Mouse (Mus musculus): Measurements from ENCODE around the gene Opa1. TPM values are rescaled to one million over a fixed set of nuclear protein-coding genes. Genes with fewer than 3 reads are reported as not detected.

Gene Opa1
- polyA plus RNA-seq, 1 experiment from 2014 or later, result 33.1 TPM

DNA sequence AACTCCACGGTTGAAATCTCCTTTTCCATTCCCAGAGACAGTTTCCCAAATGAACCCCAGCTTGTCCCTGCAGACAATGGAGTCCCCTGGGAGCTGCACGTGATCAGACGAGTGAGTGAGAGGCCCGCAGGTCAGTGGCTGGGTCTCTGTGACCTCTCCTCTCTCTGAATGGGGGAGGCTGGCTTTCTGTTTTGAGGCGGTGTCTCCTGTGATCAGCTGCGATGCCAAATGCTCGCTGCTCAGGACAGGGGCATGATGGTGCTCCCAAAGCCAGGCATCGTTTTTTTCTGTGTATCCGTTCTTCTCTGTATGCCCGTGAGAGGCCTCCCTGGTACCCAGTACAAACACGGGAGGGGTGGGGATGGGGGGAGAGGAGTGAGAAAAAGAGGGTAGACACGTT is 104.4 kb downstream of the Opa1 start:
- Histone ChIP-seq H3K27me3 (ENCODE audit: insufficient read depth, low read length) (no peaks in the 10 kb centered on the region), H3K27ac (ENCODE audit: low read length) (no peak overlapping the region), H3K4me2 (replicated peaks; ENCODE audit: low read depth, low read length) (0 out of 2 replicates have a peak overlapping the region, but pooled peaks have one; percentile 8), H3K36me3 (ENCODE audit: insufficient read depth, low read length) (no peaks in the 10 kb centered on the region), H3K4me3 (ENCODE audit: low read length) (no peak overlapping the region), H3K9me3 (ENCODE audit: low read length) (no peaks in the 10 kb centered on the region), H3K9ac (replicated peaks; ENCODE audit: low read length) (no peak overlapping the region), H3K4me1 (ENCODE audit: insufficient read depth, low read length) (peaks cover 16% of the 10 kb centered on the region)
- WGBS, result 10% methylated on average over 12 of the region's 12 CpGs
- ATAC-seq (ENCODE audit: low FRiP score, low TSS enrichment), result no peak

DNA sequence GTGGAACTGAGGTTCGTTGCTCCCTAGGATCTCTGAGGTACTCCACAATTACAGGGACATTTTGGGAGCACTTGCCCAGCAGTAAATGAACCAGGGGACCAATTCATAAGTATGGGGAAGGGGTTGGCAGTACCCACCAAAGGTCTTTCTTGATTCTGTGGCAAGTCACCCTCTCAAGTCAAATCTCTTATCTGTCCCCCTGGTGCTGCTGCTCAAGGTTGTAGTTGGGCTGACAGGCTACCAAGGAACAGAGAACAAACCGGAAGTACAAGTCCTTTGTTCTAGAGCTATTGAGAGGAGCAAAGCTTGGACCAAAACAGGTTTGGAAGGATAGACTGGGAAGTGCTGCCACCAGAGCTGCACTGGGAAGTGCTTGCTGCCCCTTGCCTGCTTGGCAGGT is 105.0 kb downstream of the Opa1 start:
- H3K4me3 ChIP-seq (ENCODE audit: low read length), result no peak overlapping the region
- H3K9ac ChIP-seq (replicated peaks; ENCODE audit: low read length), result no peak overlapping the region
- peaks cover 16% of the 10 kb centered on the region for H3K4me1 ChIP-seq (ENCODE audit: insufficient read depth, low read length)
- ATAC-seq (ENCODE audit: low FRiP score, low TSS enrichment), result no peak
- H3K36me3 ChIP-seq (ENCODE audit: insufficient read depth, low read length), result no peaks in the 10 kb centered on the region
- no peak overlapping the region for H3K27ac ChIP-seq (ENCODE audit: low read length)
- no peak overlapping the region for H3K4me2 ChIP-seq (replicated peaks; ENCODE audit: low read depth, low read length)
- 70% methylated on average over 2 of the region's 2 CpGs for WGBS
- no peaks in the 10 kb centered on the region for H3K9me3 ChIP-seq (ENCODE audit: low read length)
- H3K27me3 ChIP-seq (ENCODE audit: insufficient read depth, low read length), result no peaks in the 10 kb centered on the region

DNA sequence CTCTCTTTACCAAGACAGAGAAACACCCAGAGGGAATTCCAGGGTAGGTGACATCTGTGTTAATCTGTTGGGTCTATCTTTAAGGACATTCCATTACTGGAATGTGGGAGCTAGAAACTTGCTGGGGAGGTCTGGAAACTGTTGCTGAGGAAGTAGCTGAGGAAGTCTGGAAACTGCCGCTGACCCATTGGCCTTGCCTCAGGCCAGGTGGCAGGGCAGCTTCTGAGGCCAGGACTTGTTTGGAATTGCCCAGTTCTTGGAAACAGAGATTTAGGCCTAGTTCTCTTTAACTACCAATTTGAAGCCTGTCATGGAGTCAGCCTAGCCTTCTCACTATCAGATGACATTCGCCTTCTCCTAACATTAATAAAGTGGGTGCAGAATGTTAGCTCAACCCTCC is 105.5 kb downstream of the Opa1 start:
- WGBS, result 89% methylated on average over 2 of the region's 2 CpGs
- Histone ChIP-seq H3K9me3 (ENCODE audit: low read length) (no peaks in the 10 kb centered on the region), H3K27me3 (ENCODE audit: insufficient read depth, low read length) (no peaks in the 10 kb centered on the region), H3K36me3 (ENCODE audit: insufficient read depth, low read length) (no peaks in the 10 kb centered on the region), H3K27ac (ENCODE audit: low read length) (no peak overlapping the region), H3K9ac (replicated peaks; ENCODE audit: low read length) (no peak overlapping the region), H3K4me2 (replicated peaks; ENCODE audit: low read depth, low read length) (no peak overlapping the region), H3K4me1 (ENCODE audit: insufficient read depth, low read length) (peaks cover 16% of the 10 kb centered on the region), H3K4me3 (ENCODE audit: low read length) (no peak overlapping the region)
- ATAC-seq (ENCODE audit: low FRiP score, low TSS enrichment), result no peak

DNA sequence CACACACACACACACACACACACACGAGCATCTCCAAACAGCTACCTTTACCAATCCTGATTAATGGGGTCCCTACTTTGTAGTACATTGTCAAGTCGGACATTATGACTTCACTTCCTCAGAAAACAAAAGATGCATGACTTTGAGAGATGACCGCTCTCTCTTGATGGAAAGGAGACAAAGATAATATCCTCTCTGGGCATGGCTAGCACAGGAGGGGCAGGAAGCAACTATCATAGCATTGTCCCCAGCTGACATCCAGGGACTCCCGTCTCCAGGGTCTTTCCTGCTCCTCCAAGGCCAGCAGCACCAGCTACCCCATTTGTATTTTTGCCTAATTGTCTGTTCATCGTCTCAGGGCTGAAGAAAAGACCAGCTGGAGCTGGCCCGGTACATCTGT is 107.0 kb downstream of the Opa1 start:
- H3K9ac ChIP-seq (replicated peaks; ENCODE audit: low read length), result no peak overlapping the region
- H3K4me2 ChIP-seq (replicated peaks; ENCODE audit: low read depth, low read length), result no peak overlapping the region
- no peak for ATAC-seq (ENCODE audit: low FRiP score, low TSS enrichment)
- peaks cover 16% of the 10 kb centered on the region for H3K4me1 ChIP-seq (ENCODE audit: insufficient read depth, low read length)
- H3K27me3 ChIP-seq (ENCODE audit: insufficient read depth, low read length), result no peaks in the 10 kb centered on the region
- H3K36me3 ChIP-seq (ENCODE audit: insufficient read depth, low read length), result no peaks in the 10 kb centered on the region
- WGBS, result 66% methylated on average over 6 of the region's 6 CpGs
- H3K9me3 ChIP-seq (ENCODE audit: low read length), result no peaks in the 10 kb centered on the region
- no peak overlapping the region for H3K27ac ChIP-seq (ENCODE audit: low read length)
- H3K4me3 ChIP-seq (ENCODE audit: low read length), result no peak overlapping the region

DNA sequence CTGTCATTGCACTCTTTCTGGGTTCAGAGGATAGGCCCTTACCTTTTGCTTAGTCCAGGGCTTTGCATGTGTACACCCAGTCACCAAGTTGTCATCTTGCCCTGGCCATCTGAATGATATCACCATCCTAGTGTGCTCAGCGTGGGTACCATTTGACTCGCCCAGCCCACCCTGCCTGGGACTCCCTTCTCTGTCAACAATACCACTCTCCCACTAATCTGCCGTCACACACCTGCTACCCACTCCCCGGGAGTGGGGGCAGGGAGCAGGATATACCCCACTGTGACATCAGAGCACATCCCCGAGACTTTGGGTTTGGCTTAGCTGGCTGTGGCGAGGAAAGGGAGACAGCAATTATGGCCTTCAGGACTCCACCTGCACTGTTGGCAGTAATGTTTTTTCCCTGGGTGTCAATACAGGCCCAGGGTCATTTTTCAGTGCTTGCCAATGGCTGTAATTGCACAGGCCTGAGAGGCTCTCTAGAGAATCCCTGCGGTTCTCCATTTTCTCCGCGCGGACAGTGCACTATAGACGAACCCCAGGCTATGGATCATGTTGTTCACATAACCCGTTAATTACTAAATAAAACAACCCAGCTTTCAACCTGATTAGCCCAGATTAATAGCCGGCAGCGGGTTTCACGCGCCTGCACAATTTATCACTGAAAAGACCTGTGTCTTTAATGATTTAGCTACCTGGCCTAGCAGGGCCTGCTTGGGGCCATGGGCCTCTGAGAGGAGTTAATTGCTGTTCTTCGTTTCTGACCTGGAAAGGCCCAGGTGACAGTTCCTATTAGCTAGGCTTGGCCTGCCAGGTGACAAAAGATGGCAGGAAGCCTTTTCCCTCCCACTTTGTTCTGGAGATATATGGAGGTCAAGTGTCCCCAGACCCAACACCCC is 109.1 kb downstream of the Opa1 start:
- Histone ChIP-seq H3K9me3 (ENCODE audit: low read length) (no peaks in the 10 kb centered on the region), H3K4me1 (ENCODE audit: insufficient read depth, low read length) (peaks cover 6% of the 10 kb centered on the region), H3K27ac (ENCODE audit: low read length) (no peak overlapping the region), H3K36me3 (ENCODE audit: insufficient read depth, low read length) (no peaks in the 10 kb centered on the region), H3K9ac (replicated peaks; ENCODE audit: low read length) (no peak overlapping the region), H3K4me3 (ENCODE audit: low read length) (no peak overlapping the region), H3K4me2 (replicated peaks; ENCODE audit: low read depth, low read length) (no peak overlapping the region), H3K27me3 (ENCODE audit: insufficient read depth, low read length) (no peaks in the 10 kb centered on the region)
- WGBS, result 45% methylated on average over 17 of the region's 17 CpGs
- peak; percentile 21; the same call in 1 of the 2 replicates for ATAC-seq (ENCODE audit: low FRiP score, low TSS enrichment)

DNA sequence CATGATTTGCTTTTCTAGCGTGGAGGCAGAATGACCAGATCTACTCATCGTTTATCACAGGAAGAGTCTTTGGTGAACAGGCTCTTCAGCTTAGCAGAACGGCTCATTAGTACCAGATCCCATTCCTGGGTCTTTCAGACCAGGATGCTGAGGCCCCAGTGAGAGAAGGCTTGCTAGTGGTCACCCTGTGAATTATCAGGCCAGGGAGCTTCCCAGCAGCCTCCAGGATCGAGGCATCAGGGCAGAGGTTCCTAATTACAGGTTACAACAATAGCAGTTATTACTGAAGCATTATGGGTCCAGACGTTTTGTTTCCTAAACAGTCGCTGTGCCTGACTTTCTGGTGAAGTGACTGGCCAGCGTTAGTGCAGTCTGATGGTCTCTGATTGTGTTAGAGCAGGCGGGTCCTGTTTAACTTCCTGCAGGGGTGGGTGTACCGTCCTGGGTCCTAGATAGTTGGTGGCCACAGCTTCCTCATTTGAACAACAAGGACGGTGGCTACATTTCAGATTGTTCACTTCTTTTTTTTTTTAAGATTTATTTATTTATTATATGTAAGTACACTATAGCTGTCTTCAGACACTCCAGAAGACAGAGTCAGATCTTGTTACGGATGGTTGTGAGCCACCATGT is 110.2 kb downstream of the Opa1 start:
- Histone ChIP-seq H3K4me1 (ENCODE audit: insufficient read depth, low read length) (no peaks in the 10 kb centered on the region; the same call in 1 of the 2 replicates), H3K4me2 (replicated peaks; ENCODE audit: low read depth, low read length) (no peak overlapping the region), H3K36me3 (ENCODE audit: insufficient read depth, low read length) (no peaks in the 10 kb centered on the region), H3K27ac (ENCODE audit: low read length) (no peak overlapping the region), H3K9ac (replicated peaks; ENCODE audit: low read length) (no peak overlapping the region), H3K27me3 (ENCODE audit: insufficient read depth, low read length) (no peaks in the 10 kb centered on the region; the same call in 1 of the 2 replicates), H3K4me3 (ENCODE audit: low read length) (no peak overlapping the region), H3K9me3 (ENCODE audit: low read length) (no peaks in the 10 kb centered on the region)
- WGBS, result 42% methylated on average over 11 of the region's 11 CpGs
- ATAC-seq (ENCODE audit: low FRiP score, low TSS enrichment), result no peak

DNA sequence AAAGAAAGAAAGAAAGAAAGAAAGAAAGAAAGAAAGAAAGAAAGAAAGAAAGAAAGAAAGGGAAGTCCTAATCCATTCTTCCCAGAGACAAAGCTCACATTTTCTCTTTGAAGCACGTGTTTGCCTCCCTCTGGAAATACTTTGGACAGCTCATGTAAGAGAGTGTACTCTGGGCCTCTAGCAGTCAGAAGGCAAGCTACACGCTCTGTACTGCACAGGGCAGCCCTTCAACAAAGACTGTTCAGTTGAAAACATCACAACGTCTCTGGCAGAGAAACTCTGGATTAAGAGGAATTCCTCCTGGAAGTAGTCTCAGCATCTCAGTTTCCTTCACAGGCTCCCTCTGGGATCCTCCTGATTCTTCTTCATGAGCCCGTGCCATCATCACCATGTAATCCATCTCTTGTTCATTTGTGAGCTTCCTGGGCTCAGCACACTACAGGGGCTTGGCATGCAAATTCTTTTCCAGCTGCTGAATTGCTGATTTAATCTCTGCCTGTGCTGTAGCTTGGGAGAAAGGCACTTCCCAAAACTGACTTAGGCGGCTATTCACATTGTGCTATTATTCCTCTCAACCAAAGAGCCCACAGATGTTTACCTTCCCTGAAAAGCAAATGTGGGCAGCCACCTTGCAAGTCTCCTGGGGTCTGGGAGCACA is 114.0 kb downstream of the Opa1 start:
- Histone ChIP-seq H3K36me3 (ENCODE audit: insufficient read depth, low read length) (no peaks in the 10 kb centered on the region), H3K4me1 (ENCODE audit: insufficient read depth, low read length) (no peaks in the 10 kb centered on the region; the same call in 1 of the 2 replicates), H3K27ac (ENCODE audit: low read length) (no peak overlapping the region), H3K9me3 (ENCODE audit: low read length) (no peaks in the 10 kb centered on the region), H3K27me3 (ENCODE audit: insufficient read depth, low read length) (no peaks in the 10 kb centered on the region; the same call in 1 of the 2 replicates), H3K9ac (replicated peaks; ENCODE audit: low read length) (no peak overlapping the region), H3K4me2 (replicated peaks; ENCODE audit: low read depth, low read length) (no peak overlapping the region), H3K4me3 (ENCODE audit: low read length) (no peak overlapping the region)
- no peak for ATAC-seq (ENCODE audit: low FRiP score, low TSS enrichment)
- WGBS, result 42% methylated on average over 5 of the region's 5 CpGs

DNA sequence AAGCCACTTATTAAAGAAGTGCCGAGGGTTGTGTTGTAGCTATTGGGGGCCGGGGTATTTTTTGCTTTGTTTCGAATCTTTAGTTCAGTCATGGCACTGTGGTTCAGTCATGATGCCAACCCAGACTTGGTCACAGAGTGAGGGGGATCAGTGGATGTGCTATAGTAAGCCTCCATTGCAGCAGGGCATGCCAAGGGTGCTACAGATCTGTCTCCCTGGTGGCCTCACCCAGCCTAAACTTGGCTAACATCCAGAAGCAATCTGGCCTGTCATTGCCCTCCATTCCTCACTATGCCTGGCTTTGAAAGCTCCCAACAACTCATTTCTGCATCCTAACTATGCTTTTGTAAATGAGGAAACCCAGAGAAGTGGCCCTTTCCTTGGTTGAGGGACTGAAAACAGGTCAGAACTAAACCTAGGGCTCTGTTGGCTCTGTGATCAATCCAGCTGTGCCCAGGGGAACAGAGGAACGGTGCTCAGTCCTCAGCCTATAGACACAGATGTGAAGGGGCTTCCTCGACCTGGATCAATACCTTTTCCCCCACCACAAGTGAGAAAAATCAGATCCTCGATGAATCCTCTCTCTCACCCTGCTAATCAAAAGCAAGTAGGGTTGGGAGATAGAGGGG is 114.8 kb downstream of the Opa1 start:
- H3K4me3 ChIP-seq (ENCODE audit: low read length), result no peak overlapping the region
- peaks cover 5% of the 10 kb centered on the region; the same call in 1 of the 2 replicates for H3K9me3 ChIP-seq (ENCODE audit: low read length)
- no peak for ATAC-seq (ENCODE audit: low FRiP score, low TSS enrichment)
- H3K27me3 ChIP-seq (ENCODE audit: insufficient read depth, low read length), result no peaks in the 10 kb centered on the region; the same call in 1 of the 2 replicates
- no peak overlapping the region for H3K4me2 ChIP-seq (replicated peaks; ENCODE audit: low read depth, low read length)
- H3K4me1 ChIP-seq (ENCODE audit: insufficient read depth, low read length), result no peaks in the 10 kb centered on the region; the same call in 1 of the 2 replicates
- H3K36me3 ChIP-seq (ENCODE audit: insufficient read depth, low read length), result no peaks in the 10 kb centered on the region
- 72% methylated on average over 6 of the region's 6 CpGs for WGBS
- no peak overlapping the region for H3K27ac ChIP-seq (ENCODE audit: low read length)
- no peak overlapping the region for H3K9ac ChIP-seq (replicated peaks; ENCODE audit: low read length)

DNA sequence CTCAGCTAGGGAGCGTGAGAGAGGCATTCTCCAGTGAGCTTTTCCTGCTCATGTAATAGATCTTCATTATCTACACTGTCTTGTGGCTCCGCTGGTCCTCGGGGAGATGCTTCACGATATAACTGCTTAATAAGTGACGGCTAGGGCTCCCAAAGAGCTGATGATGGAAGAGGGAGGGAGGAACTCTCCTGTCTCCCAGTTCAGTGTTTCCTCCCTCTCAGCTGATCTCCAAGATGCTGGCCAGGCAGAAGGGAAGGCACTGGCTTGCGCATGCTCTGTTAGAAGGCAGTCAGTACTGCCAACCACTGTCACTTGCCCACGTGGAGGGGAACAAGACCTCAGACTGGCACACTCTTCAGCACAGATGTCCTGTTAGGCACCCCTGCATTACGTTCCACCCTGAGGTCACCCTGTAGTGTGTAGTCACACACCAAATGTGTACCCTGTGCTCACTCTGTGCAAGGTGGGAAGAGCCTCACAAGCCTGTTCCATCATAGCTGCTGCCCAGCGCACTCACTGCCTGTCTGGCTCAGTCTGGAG is 115.4 kb downstream of the Opa1 start:
- Histone ChIP-seq H3K4me3 (ENCODE audit: low read length) (no peak overlapping the region), H3K9me3 (ENCODE audit: low read length) (peaks cover 8% of the 10 kb centered on the region; the same call in 1 of the 2 replicates), H3K4me1 (ENCODE audit: insufficient read depth, low read length) (no peaks in the 10 kb centered on the region; the same call in 1 of the 2 replicates), H3K27ac (ENCODE audit: low read length) (no peak overlapping the region), H3K9ac (replicated peaks; ENCODE audit: low read length) (no peak overlapping the region), H3K36me3 (ENCODE audit: insufficient read depth, low read length) (no peaks in the 10 kb centered on the region), H3K4me2 (replicated peaks; ENCODE audit: low read depth, low read length) (no peak overlapping the region), H3K27me3 (ENCODE audit: insufficient read depth, low read length) (no peaks in the 10 kb centered on the region; the same call in 1 of the 2 replicates)
- WGBS, result 57% methylated on average over 9 of the region's 9 CpGs
- ATAC-seq (ENCODE audit: low FRiP score, low TSS enrichment), result peak; percentile 35; the same call in 1 of the 2 replicates

All from kidney, embryonic 16.5 days (tissue).